Mouse (Mus musculus) liver, embryonic 11.5 days (tissue): ENCODE measurements around the gene Ube2q1. TPM values are rescaled to one million over a fixed set of nuclear protein-coding genes. Genes with fewer than 3 reads are reported as not detected.

Source experiments
- ATAC-seq: fragments of 200-750 bp; cut with Nextera tagmentation; replicated peaks from 2 replicates; pipeline ENCODE4 v1.8.0; 2017; ENCODE audit warnings: moderate number of reproducible peaks, mild to moderate bottlenecking, moderate TSS enrichment, moderate library complexity; ENCODE audit not compliant: low FRiP score
- DNase-seq: peaks from one replicate; pipeline ENCODE4 v3.0.0-alpha.2; 2017; ENCODE audit warnings: low spot score
- H3K27ac ChIP-seq: fragments of 300-500 bp; sonication (generic); 2 replicates; pipeline ENCODE4 v1.5.1; 2014; ENCODE audit warnings: mild to moderate bottlenecking, low read depth, low read length, control low read depth
- H3K27me3 ChIP-seq: fragments of 300-500 bp; sonication (generic); replicated peaks from 2 replicates; pipeline ENCODE4 v1.6.1; 2014; ENCODE audit warnings: low read length, mixed read lengths; ENCODE audit not compliant: control insufficient read depth, insufficient read depth
- H3K36me3 ChIP-seq: fragments of 300-500 bp; sonication (generic); 2 replicates; pipeline ENCODE4 v1.6.1; 2014; ENCODE audit warnings: mild to moderate bottlenecking, low read length, moderate library complexity, mixed read lengths; ENCODE audit not compliant: control insufficient read depth, insufficient read depth
- H3K4me1 ChIP-seq: fragments of 300-500 bp; sonication (generic); replicated peaks from 2 replicates; pipeline ENCODE4 v1.6.1; 2014; ENCODE audit warnings: low read length, mixed read lengths; ENCODE audit not compliant: control insufficient read depth, insufficient read depth
- H3K4me2 ChIP-seq: fragments of 300-500 bp; sonication (generic); 2 replicates; pipeline ENCODE4 v1.6.1; 2014; ENCODE audit warnings: mild to moderate bottlenecking, control low read depth, moderate library complexity
- H3K4me3 ChIP-seq: fragments of 300-500 bp; sonication (generic); 2 replicates; pipeline ENCODE4 v1.5.1; 2014; ENCODE audit warnings: low read depth, low read length, control low read depth
- H3K9ac ChIP-seq: fragments of 300-500 bp; sonication (generic); 2 replicates; pipeline ENCODE4 v1.6.1; 2014; ENCODE audit warnings: low read depth, low read length, control low read depth
- H3K9me3 ChIP-seq: fragments of 300-500 bp; sonication (generic); 2 replicates; pipeline ENCODE4 v1.6.1; 2016; ENCODE audit warnings: low read length, inconsistent platforms, mixed read lengths; ENCODE audit not compliant: control insufficient read depth
- WGBS: fragments of 180-500 bp; shearing (Covaris S2); extraction: QIAGEN DNeasy Blood & Tissue Kit; methylation state at CpG from one replicate; pipeline ENCODE4 v1.1.7; 2014; 5-methylcytosine and 5-hydroxymethylcytosine counted together
- polyA plus RNA-seq: library from polyadenylated mRNA; unstranded; fragments of >200 nt; fragmentation: Nextera tagmentation; extraction: Ambion mirVana; gene quantifications from 2 replicates; pipeline ENCODE4 v1.2.1, GENCODE M21; 2014

The Ube2q1 gene
- polyA plus RNA-seq, 1 experiment from 2014 or later: 15.7 TPM

DNA sequence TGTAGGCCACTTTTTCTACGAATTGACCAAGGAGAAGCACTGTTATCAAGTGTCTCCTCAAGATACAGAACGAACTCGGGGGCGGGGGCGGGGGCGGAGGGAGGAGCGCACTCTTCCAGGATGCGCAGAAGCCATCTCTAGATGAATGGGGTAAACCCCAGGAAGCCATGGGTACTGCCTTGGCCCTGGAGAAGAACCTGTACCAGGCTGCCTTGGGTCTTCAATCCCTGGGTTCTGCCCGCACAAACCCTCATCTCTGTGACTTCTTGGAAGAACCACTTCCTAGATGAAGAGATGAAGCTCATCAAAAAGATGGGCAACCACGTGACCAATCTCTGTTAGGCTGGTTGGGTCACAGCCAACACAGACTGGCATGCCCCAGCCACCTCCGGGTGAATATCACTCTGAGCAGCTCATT is 47.7 kb downstream of the Ube2q1 start:
- Histone ChIP-seq H3K9ac (no peak overlapping the region), H3K4me3 (no peak overlapping the region), H3K9me3 (no peaks in the 10 kb centered on the region), H3K4me1 (peaks cover 12% of the 10 kb centered on the region), H3K36me3 (no peaks in the 10 kb centered on the region), H3K27ac (no peak overlapping the region), H3K27me3 (no peaks in the 10 kb centered on the region), H3K4me2 (no peak overlapping the region)
- DNase-seq (no peak), ATAC-seq (no peak; the same call in 1 of the 2 replicates)
- WGBS: 63% methylated on average over 11 of the region's 11 CpGs

GRCm38 (mm10) chr3:89821548-89822480 is 48.4 kb downstream of the Ube2q1 start:
- no peak overlapping the region for H3K4me2 ChIP-seq

GRCm38 (mm10) chr3:89823594-89823993 is 50.2 kb downstream of the Ube2q1 start:
- 57% methylated on average over 2 of the region's 2 CpGs for WGBS
- Histone ChIP-seq H3K4me1 (peaks cover 12% of the 10 kb centered on the region), H3K4me3 (no peak overlapping the region), H3K27ac (no peak overlapping the region), H3K9me3 (no peaks in the 10 kb centered on the region), H3K27me3 (peaks cover 4% of the 10 kb centered on the region; the same call in 1 of the 2 replicates), H3K9ac (no peak overlapping the region), H3K4me2 (no peak overlapping the region), H3K36me3 (no peaks in the 10 kb centered on the region)
- ATAC-seq: no peak
- DNase-seq: no peak

More at GRCm38 (mm10) chr3:89821548-89822480, 48.4 kb downstream of the Ube2q1 start:
- Histone ChIP-seq H3K27ac (no peak overlapping the region), H3K4me1 (peaks cover 12% of the 10 kb centered on the region), H3K27me3 (no peaks in the 10 kb centered on the region), H3K9me3 (no peaks in the 10 kb centered on the region), H3K4me3 (no peak overlapping the region), H3K9ac (no peak overlapping the region), H3K36me3 (no peaks in the 10 kb centered on the region)
- 65% methylated on average over 10 of the region's 10 CpGs for WGBS
- DNase-seq: no peak
- ATAC-seq: no peak

GRCm38 (mm10) chr3:89826295-89826694 is 52.9 kb downstream of the Ube2q1 start:
- 69% methylated on average over 3 of the region's 3 CpGs for WGBS
- Histone ChIP-seq H3K36me3 (no peaks in the 10 kb centered on the region), H3K4me2 (no peak overlapping the region), H3K4me1 (0 out of 2 replicates have a peak, but pooled peaks cover 5% of the 10 kb centered on the region), H3K27me3 (peaks cover 31% of the 10 kb centered on the region), H3K4me3 (no peak overlapping the region), H3K27ac (no peak overlapping the region), H3K9me3 (no peaks in the 10 kb centered on the region), H3K9ac (no peak overlapping the region)
- DNase-seq (no peak), ATAC-seq (no peak)

DNA sequence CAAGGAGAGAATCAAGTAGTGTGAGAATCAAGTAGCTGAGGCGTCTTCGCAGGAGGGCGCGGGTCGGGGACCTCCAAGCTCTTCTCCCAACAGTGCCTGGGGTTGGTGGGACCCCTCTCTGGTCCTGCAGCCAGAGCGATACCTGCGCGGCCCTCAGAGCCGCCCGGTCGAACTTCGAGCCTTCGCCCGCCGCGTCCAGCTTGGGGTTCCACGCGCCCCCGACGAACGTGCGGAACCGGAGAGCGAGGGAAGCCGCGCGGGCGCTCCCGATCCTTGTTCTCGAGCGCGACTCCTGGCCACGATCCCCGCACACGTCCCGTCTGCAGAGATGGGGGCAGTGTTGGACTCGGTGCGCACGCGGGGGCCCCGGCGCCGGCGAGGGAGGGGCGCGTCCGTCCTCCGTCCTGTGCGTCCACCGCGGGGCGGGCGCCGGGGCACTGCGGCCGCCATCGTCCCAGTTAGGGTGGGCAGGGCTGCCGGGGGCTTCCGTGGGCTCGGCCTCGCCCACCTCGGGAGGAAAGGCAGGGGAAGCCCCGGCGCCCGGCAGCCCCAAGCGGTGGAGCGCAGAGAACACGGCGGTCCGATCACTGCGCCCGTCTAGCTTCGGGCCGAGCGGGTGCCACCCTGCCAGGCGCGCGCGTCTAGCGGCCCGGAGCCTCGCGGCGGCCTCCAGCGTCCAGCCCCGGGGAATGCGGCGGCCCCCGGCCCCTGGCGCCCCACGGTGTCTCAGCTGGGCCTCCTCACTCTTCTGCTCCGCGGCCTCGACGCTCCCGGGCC is 57.6 kb downstream of the Ube2q1 start, which contains the start of gene She:
She (plus strand) TSS at position 556 of the 777 bp plus-strand sequence.
- 2% methylated on average over 95 of the region's 96 CpGs for WGBS
- Histone ChIP-seq H3K9me3 (no peaks in the 10 kb centered on the region), H3K4me3 (peak within 1 kb of the TSS; percentile 52), H3K36me3 (no peaks in the 10 kb centered on the region), H3K4me1 (peaks cover 10% of the 10 kb centered on the region), H3K9ac (peak within 1 kb of the TSS; percentile 58), H3K4me2 (peak within 1 kb of the TSS; percentile 63), H3K27ac (peak within 1 kb of the TSS; percentile 38; the same call in 1 of the 2 replicates), H3K27me3 (peaks cover 62% of the 10 kb centered on the region)
- no peak for DNase-seq
- no peak for ATAC-seq

Other genes with a start within 250 kb of the Ube2q1 start
- 12.6 and 14.0 TPM in 2 replicates for gene Adar, start 58.6 kb upstream of the Ube2q1 start, polyA plus RNA-seq
- 0.34 and 0.36 TPM in 2 replicates for gene Chrnb2, start 9.0 kb upstream of the Ube2q1 start, polyA plus RNA-seq
- gene She, start 57.8 kb downstream of the Ube2q1 start, polyA plus RNA-seq: 3.2 and 3.9 TPM in 2 replicates
- gene Il6ra, start 139.6 kb downstream of the Ube2q1 start, polyA plus RNA-seq: 0.71 and 1.0 TPM in 2 replicates
- 7.7 and 9.1 TPM in 2 replicates for gene Atp8b2, start 189.9 kb downstream of the Ube2q1 start, polyA plus RNA-seq
- 187 TPM in 2 replicates for gene Hax1, start 225.2 kb downstream of the Ube2q1 start, polyA plus RNA-seq